Mouse (Mus musculus): ENCODE measurements around the gene Coq10a.

DNA sequence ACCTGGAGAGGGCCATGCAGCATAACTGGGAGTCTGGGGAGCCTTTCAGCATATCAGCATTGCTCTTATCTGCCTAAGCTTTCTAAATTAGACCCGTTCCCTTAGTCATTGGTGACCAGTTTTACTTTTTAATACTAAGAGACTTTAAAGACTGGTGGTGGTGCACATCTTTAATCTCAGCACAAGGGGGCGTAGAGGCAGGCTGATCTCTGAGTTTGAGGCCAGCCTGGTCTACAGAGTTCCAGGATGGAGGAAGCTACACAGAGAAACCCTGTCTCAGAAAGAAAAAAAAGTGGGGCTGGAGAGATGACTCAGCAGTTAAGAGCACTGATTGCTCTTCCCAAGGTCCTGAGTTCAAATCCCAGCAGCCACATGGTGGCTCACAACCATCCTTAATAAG is 28.5 kb downstream of the Coq10a start:
- TF ChIP-seq CTCF (IDR thresholded peaks at IDR 0.05; ENCODE audit: low read depth) (peak; percentile 64), EP300 (optimal IDR thresholded peaks at IDR 0.05) (no peak)
